Mouse (Mus musculus) brown adipose tissue, adult 24 weeks (tissue): ENCODE results near the gene Slc22a18. TPM values are rescaled to one million over a fixed set of nuclear protein-coding genes. Genes with fewer than 3 reads are reported as not detected.

Experiments used
- H3K27ac ChIP-seq: fragments of 200-500 bp; replicated peaks from 2 replicates; pipeline ENCODE4 v1.5.1; 2012; ENCODE audit warnings: low read depth, mild to moderate bottlenecking, low read length
- H3K4me1 ChIP-seq: fragments of 200-500 bp; 2 replicates; pipeline ENCODE4 v1.6.1; 2012; ENCODE audit warnings: low read length, mixed read lengths; ENCODE audit not compliant: control insufficient read depth, insufficient read depth, insufficient read length
- H3K4me3 ChIP-seq: fragments of 200-500 bp; 2 replicates; pipeline ENCODE4 v1.5.1; 2012; ENCODE audit warnings: low read depth, mild to moderate bottlenecking, low read length, moderate library complexity; ENCODE audit not compliant: insufficient read depth
- polyA plus RNA-seq: library from polyadenylated mRNA; stranded (reverse); fragments of >200 nt; gene quantifications from 2 replicates; pipeline ENCODE4 v1.2.4, GENCODE M21; 2012; ENCODE audit not compliant: missing spikeins, insufficient read depth, insufficient read length

The Slc22a18 gene
- polyA plus RNA-seq, 1 experiment: not detected

DNA sequence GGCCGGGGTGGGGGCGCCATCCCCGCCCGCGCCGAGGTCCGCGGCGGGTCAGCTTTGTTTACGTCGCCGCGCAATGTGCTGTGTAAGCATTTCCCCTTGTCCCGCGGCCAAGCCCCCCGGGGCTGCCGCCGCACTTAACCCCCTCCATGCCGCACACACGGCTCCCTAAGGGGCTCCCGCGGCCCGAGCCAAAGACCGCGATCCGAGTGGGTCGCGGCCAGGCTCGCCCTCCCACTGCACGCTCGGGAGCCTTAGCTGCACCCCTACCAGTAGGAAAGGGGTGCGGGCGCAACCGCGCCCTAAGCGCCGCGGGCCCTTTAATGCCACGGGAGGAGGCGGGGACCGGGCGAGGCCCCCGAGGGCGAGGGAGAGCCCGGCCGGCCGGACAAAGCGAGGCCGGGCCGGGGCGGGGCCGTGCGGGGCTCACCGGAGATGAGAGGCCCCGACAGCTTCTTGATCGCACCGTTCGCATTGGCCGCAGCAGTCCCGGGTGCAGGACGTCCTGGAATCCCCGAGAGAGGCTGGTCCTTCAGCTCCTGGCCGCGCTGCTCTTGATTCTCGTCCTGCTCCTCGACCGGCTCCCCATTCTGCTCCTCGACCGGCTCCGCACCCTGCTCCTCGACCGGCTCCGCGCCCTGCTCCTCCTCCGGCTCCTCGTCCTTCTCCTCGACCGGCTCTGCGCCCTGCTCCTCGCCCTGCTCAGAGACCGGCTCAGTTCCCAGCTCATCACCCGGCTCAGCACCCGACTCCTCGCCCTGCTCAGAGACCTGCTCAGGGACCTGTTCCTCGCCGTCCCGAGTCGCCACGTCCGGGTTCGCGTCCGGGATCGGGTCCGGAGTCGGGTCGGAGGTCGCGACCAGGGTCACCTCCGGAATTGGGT, 14.0 kb upstream of the Slc22a18 start:
- 0 out of 2 replicates have a peak overlapping the region, but pooled peaks have one; percentile 34 for H3K27ac ChIP-seq
- H3K4me3 ChIP-seq: peak overlapping the region; percentile 68
- H3K4me1 ChIP-seq: no peaks in the 10 kb centered on the region

DNA sequence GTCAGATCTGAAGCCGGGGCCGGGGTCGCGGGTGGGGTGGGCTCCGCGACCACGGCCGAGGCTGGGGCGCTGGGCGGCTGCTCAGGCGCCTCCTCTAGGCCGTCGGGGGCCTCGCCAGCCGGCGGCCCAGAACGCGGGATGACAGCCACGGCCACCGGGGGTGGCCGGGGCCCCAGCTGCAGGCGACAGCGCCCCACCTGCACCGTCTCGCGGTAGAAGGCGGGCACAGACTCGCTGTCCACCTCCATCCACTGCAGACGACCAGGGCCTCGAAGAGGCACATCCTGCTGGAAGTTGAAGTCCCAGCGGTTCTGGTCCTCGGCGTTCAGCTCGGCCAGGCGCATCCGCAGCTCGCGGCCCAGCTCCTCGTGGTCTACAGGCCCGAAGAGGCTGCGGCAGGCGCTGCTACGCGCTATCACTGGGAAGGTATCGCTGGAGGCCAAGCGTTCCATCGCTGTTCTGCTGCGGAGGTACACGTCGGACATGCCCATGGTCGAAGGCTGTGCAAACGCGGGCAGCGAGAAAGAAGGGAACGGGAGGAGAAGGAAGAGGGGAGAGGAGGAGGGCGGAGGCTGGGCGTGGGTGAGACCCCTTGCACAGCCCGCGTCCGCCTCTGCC, 13.2 kb upstream of the Slc22a18 start:
- no peak overlapping the region for H3K27ac ChIP-seq
- peak overlapping the region; percentile 68 for H3K4me3 ChIP-seq

DNA sequence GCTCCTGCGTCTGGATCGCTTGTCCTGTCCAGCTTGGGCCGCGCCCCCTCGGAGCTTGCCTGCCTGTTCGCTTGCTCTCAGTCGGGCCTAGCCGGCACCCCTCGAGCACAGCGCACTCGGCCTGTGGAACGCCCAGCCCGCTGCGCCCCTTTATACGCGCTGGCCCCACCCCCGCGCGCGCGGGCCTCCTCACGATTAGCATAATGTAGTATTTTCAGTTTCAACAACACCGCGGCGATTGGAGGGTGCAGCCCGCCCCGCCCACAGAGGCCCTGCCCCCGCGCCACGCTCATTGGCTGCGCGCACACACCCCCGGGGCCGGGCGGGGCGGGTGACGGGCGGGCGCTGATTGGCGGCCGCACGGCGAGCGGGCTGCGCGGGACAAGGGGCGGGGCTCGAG, 12.7 kb upstream of the Slc22a18 start, which contains the start of gene Cdkn1c:
Cdkn1c (minus strand) TSS at position 177 of the 400 bp plus-strand sequence.
- H3K4me3 ChIP-seq: peak within 1 kb of the TSS; percentile 68
- no peaks in the 10 kb centered on the region for H3K4me1 ChIP-seq
- 0 out of 2 replicates have a peak within 1 kb of the TSS, but pooled peaks have one; percentile 34 for H3K27ac ChIP-seq

More for the DNA sequence above, 13.2 kb upstream of the Slc22a18 start:
- no peaks in the 10 kb centered on the region for H3K4me1 ChIP-seq

- H3K4me3 ChIP-seq: peak overlapping the region; percentile 45; the same call in 1 of the 2 replicates
- H3K27ac ChIP-seq: no peak overlapping the region
- H3K4me1 ChIP-seq: no peaks in the 10 kb centered on the region
These were observed 12.2 kb upstream of the Slc22a18 start for GRCm38 (mm10) chr7:143461294-143461870.

GRCm38 (mm10) chr7:143461920-143462319, 11.6 kb upstream of the Slc22a18 start:
- H3K27ac ChIP-seq: no peak overlapping the region
- no peak overlapping the region for H3K4me3 ChIP-seq
- H3K4me1 ChIP-seq: no peaks in the 10 kb centered on the region

DNA sequence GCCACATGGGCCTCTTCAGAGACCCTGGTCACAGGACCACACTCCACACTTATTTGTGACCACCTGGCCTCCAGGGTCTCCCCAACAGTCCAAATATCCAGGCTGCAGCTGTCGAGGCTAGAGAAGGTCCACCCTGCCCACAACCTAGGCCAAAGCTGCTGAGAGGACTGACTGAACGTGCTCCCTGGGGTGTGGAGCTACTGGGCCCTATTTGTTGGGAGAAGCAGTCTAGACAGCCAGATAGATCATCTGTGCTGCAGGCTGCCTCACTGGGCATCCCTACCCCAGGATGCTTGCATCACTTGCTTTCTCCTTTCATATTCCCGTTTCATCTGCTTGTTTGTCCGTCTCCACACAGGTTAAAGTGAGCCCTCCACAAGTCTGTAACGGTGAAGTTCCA, 11.0 kb upstream of the Slc22a18 start:
- H3K4me3 ChIP-seq: no peak overlapping the region
- no peak overlapping the region for H3K27ac ChIP-seq
- H3K4me1 ChIP-seq: no peaks in the 10 kb centered on the region

DNA sequence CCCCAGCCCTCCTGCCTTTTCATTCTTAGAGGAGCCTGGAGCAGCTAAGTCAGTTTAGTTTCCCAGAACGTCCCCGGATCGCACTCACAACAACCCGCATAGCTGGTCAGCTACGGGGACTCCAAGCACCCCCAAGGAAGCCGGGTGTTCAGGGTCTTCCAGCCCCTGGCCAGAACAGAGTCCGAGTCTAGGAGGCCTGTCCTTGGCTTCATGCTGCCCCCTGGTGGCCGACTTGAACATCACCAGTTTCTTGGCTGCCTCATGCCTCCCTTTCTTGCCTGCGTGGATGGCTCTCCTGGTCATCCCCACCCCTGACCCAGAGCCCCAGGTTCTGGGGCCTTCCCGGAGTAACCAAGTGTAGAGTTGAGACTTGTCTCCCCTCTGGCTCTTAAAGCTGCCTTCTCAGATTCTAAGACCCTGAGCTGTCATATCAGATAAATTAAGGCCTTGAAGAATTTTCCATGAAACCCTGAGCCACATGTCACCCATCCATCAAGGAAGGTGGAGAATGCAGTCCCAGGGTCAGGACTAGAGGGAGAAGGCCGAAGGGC, 9.6 kb upstream of the Slc22a18 start:
- no peaks in the 10 kb centered on the region for H3K4me1 ChIP-seq
- no peak overlapping the region for H3K27ac ChIP-seq
- H3K4me3 ChIP-seq: no peak overlapping the region

DNA sequence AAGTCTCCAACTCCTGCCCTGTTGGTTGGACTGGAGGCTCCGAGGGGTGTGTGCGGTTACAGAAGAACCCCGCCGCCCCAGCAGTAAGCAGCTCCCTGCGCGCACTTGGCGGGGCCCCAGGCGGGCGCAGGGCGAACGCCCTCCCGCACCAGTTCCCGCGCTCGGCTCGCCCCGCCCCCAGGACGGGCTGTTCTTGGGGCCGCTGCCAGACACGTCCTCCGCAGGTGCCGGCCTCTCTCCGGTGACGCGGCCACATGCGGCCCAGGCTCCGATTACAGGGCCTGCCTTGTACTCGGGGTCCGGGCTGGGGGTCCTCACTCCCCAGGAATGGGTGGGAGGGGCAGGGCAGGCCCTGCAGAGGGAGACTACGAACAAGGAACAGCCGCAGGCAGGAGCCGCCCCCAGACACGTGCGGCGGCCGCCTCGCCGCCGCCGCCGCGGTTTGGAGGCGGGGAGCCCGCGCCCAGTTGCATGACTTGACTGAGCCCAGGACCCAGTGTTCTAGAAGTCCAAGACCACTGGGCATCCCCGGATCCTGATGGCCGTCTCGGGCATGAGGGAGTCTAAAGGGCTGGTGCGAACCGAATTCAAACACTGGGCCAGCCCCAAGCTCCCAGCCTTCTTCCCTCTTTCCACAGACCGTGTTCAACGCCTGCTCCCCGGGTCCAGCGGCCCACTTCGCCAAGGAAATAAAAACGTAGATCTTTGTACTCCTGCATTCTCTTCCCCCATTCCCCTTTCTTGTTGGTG, 8.6 kb upstream of the Slc22a18 start:
- H3K4me3 ChIP-seq: peak overlapping the region; percentile 32; the same call in 1 of the 2 replicates
- no peaks in the 10 kb centered on the region for H3K4me1 ChIP-seq
- no peak overlapping the region for H3K27ac ChIP-seq

- H3K27ac ChIP-seq: no peak overlapping the region
- no peak overlapping the region for H3K4me3 ChIP-seq
- no peaks in the 10 kb centered on the region for H3K4me1 ChIP-seq
These were observed 7.3 kb upstream of the Slc22a18 start for GRCm38 (mm10) chr7:143466099-143466677.

DNA sequence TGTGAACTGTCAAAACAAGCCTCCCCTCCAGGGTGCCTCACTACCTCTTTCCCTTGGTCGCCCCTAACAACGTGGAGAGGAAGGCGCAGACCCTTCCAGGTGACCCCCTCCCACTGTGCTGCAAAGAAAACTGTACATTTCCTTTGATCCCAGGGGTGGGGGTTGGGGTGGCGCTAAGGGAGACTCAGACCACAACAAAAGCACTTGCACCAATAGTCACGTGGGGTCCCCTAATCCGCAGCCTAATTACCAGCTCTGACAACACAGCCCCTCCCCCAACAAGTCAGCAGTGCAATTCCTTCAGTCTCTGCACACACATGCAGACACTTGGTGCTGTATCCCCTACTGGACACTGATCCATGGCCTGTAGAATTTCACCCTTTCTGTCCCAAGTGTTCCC, 5.8 kb upstream of the Slc22a18 start:
- no peak overlapping the region for H3K27ac ChIP-seq
- H3K4me1 ChIP-seq: no peaks in the 10 kb centered on the region
- no peak overlapping the region for H3K4me3 ChIP-seq

- Histone ChIP-seq H3K4me3 (no peak overlapping the region), H3K27ac (no peak overlapping the region), H3K4me1 (no peaks in the 10 kb centered on the region)
These were observed 3.6 kb upstream of the Slc22a18 start for GRCm38 (mm10) chr7:143469946-143470345.

GRCm38 (mm10) chr7:143474811-143475210, 1.3 kb downstream of the Slc22a18 start:
- no peak overlapping the region for H3K27ac ChIP-seq
- no peak overlapping the region for H3K4me3 ChIP-seq

GRCm38 (mm10) chr7:143475876-143476275, 2.3 kb downstream of the Slc22a18 start:
- no peak overlapping the region for H3K4me3 ChIP-seq
- no peaks in the 10 kb centered on the region for H3K4me1 ChIP-seq
- H3K27ac ChIP-seq: no peak overlapping the region

More at GRCm38 (mm10) chr7:143474811-143475210, 1.3 kb downstream of the Slc22a18 start:
- no peaks in the 10 kb centered on the region for H3K4me1 ChIP-seq

DNA sequence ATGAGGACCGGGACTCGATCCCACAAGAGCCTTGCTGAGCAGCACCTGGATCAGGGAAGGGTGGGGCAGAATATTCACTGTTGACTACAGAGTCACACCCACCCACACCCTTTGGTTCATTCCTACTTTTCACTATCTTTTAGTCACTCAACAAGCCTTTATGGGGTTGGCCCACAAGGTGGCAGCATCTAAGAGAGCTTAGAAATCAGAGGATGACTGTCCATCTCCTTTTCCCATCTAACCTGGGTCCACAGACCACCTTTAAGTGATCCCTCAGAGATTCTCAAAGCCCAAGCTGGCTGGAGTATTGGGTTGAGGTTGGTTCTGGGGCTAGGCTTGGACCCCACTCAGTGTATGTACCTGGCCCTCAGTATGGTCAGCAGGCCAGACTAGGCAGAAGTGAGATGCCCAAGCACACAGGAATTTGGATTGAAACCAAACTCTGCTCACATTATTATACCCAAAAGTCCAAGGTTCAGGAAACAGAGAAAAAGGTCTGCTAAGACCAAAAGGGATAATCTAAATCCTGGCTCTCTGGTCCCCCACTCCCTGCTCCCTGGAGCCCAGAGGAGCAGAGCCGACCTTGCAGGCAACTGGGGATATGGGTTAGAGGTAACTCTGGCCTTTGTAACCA, 3.3 kb downstream of the Slc22a18 start:
- Histone ChIP-seq H3K27ac (no peak overlapping the region), H3K4me1 (no peaks in the 10 kb centered on the region), H3K4me3 (no peak overlapping the region)
